Mouse (Mus musculus) midbrain, postnatal 0 days (tissue): ENCODE measurements around the gene Sema4c. TPM values are rescaled to one million over a fixed set of nuclear protein-coding genes. Genes with fewer than 3 reads are reported as not detected.

Source experiments
- ATAC-seq: fragments of 200-750 bp; cut with Nextera tagmentation; 2 replicates; pipeline ENCODE4 v1.8.0; 2017; ENCODE audit warnings: moderate number of reproducible peaks, mild to moderate bottlenecking, moderate TSS enrichment, moderate library complexity; ENCODE audit not compliant: low FRiP score
- DNase-seq: peaks from one replicate; pipeline ENCODE4 v3.0.0-alpha.2; 2015; ENCODE audit warnings: low spot score
- H3K27ac ChIP-seq: fragments of 300-500 bp; sonication (generic); 2 replicates; pipeline ENCODE4 v1.5.1; 2014; ENCODE audit warnings: low read depth, mild to moderate bottlenecking, low read length, mixed read lengths
- H3K27me3 ChIP-seq: fragments of 300-500 bp; sonication (generic); 2 replicates; pipeline ENCODE4 v1.6.1; 2014; ENCODE audit warnings: low read length, control low read depth, mixed read lengths; ENCODE audit not compliant: insufficient read depth
- H3K36me3 ChIP-seq: fragments of 300-500 bp; sonication (generic); 2 replicates; pipeline ENCODE4 v1.6.1; 2014; ENCODE audit warnings: low read length, control low read depth, mixed read lengths; ENCODE audit not compliant: insufficient read depth
- H3K4me1 ChIP-seq: fragments of 300-500 bp; sonication (generic); 2 replicates; pipeline ENCODE4 v1.6.1; 2014; ENCODE audit warnings: mild to moderate bottlenecking, control low read depth, antibody characterized with exemption, low read length, mixed read lengths; ENCODE audit not compliant: insufficient read depth
- H3K4me2 ChIP-seq: fragments of 300-500 bp; sonication (generic); 2 replicates; pipeline ENCODE4 v1.6.1; 2014; ENCODE audit warnings: low read depth, mild to moderate bottlenecking, low read length, mixed read lengths; ENCODE audit not compliant: poor library complexity, severe bottlenecking
- H3K4me3 ChIP-seq: fragments of 300-500 bp; sonication (generic); 2 replicates; pipeline ENCODE4 v1.5.1; 2014; ENCODE audit warnings: low read depth, mild to moderate bottlenecking, low read length, moderate library complexity
- H3K9ac ChIP-seq: fragments of 300-500 bp; sonication (generic); replicated peaks from 2 replicates; pipeline ENCODE4 v1.6.1; 2014; ENCODE audit warnings: mild to moderate bottlenecking, low read length, moderate library complexity, mixed read lengths; ENCODE audit not compliant: poor library complexity, severe bottlenecking
- H3K9me3 ChIP-seq: fragments of 300-500 bp; sonication (generic); 2 replicates; pipeline ENCODE4 v1.6.1; 2016; ENCODE audit warnings: low read length, control low read depth
- CTCF ChIP-seq: IDR thresholded peaks from 2 replicates; pipeline ENCODE4 v1.5.1; 2016; ENCODE audit warnings: antibody characterized with exemption, mild to moderate bottlenecking
- WGBS: fragments of 180-500 bp; shearing (Covaris S2); extraction: QIAGEN DNeasy Blood & Tissue Kit; methylation state at CpG from one replicate; pipeline ENCODE4 v1.1.7; 2014; 5-methylcytosine and 5-hydroxymethylcytosine counted together
- polyA plus RNA-seq: library from polyadenylated mRNA; unstranded; fragments of >200 nt; fragmentation: Nextera tagmentation; extraction: Ambion mirVana; gene quantifications from 2 replicates; pipeline ENCODE4 v1.2.1, GENCODE M21; 2015
- total RNA-seq: library from RNA; depleted of rRNA; stranded (reverse); fragments of >200 nt; gene quantifications from 2 replicates; pipeline ENCODE4 v1.2.3, GENCODE M21; 2014

The Sema4c gene
- total and polyA plus RNA-seq, 2 experiments from 2014 or later: 18.0 to 30.0 TPM

GRCm38 (mm10) chr1:36563197-36563596 is 5.0 kb upstream of the Sema4c start:
- peaks cover 6% of the 10 kb centered on the region; the same call in 1 of the 2 replicates for H3K4me1 ChIP-seq
- no peaks in the 10 kb centered on the region for H3K36me3 ChIP-seq
- no peak overlapping the region for H3K9ac ChIP-seq
- TF ChIP-seq CTCF: no peak
- H3K4me2 ChIP-seq: no peak overlapping the region
- no peak overlapping the region for H3K27ac ChIP-seq
- 93% methylated on average over 2 of the region's 2 CpGs for WGBS
- H3K27me3 ChIP-seq: no peaks in the 10 kb centered on the region
- DNase-seq (no peak), ATAC-seq (no peak)
- H3K9me3 ChIP-seq: no peaks in the 10 kb centered on the region
- no peak overlapping the region for H3K4me3 ChIP-seq

- Histone ChIP-seq H3K36me3 (no peaks in the 10 kb centered on the region), H3K9ac (no peak overlapping the region), H3K4me1 (peaks cover 6% of the 10 kb centered on the region; the same call in 1 of the 2 replicates), H3K9me3 (no peaks in the 10 kb centered on the region), H3K4me3 (no peak overlapping the region), H3K27me3 (no peaks in the 10 kb centered on the region), H3K4me2 (no peak overlapping the region), H3K27ac (no peak overlapping the region)
- no peak for TF ChIP-seq CTCF
- WGBS: 75% methylated on average over 4 of the region's 4 CpGs
- no peak for ATAC-seq
- no peak for DNase-seq
These were observed 4.2 kb upstream of the Sema4c start for GRCm38 (mm10) chr1:36562388-36562787.

- ATAC-seq: no peak
- TF ChIP-seq CTCF: no peak
- 69% methylated on average over 6 of the region's 6 CpGs for WGBS
These were observed 2.8 kb upstream of the Sema4c start for GRCm38 (mm10) chr1:36560903-36561302.

GRCm38 (mm10) chr1:36559888-36560287 is 1.7 kb upstream of the Sema4c start:
- 76% methylated on average over 5 of the region's 5 CpGs for WGBS
- no peak for ATAC-seq
- H3K4me3 ChIP-seq: no peak overlapping the region
- H3K4me2 ChIP-seq: no peak overlapping the region
- peaks cover 16% of the 10 kb centered on the region; the same call in 1 of the 2 replicates for H3K4me1 ChIP-seq
- H3K36me3 ChIP-seq: peaks cover 5% of the 10 kb centered on the region; the same call in 1 of the 2 replicates
- no peak overlapping the region for H3K9ac ChIP-seq
- no peaks in the 10 kb centered on the region for H3K27me3 ChIP-seq
- TF ChIP-seq CTCF: no peak
- no peaks in the 10 kb centered on the region for H3K9me3 ChIP-seq
- DNase-seq: no peak
- H3K27ac ChIP-seq: no peak overlapping the region

More at GRCm38 (mm10) chr1:36560903-36561302, 2.8 kb upstream of the Sema4c start:
- no peak overlapping the region for H3K27ac ChIP-seq
- H3K27me3 ChIP-seq: no peaks in the 10 kb centered on the region
- no peak for DNase-seq
- H3K9ac ChIP-seq: no peak overlapping the region
- no peaks in the 10 kb centered on the region for H3K9me3 ChIP-seq
- H3K4me2 ChIP-seq: no peak overlapping the region
- no peak overlapping the region for H3K4me3 ChIP-seq
- no peaks in the 10 kb centered on the region for H3K36me3 ChIP-seq
- peaks cover 6% of the 10 kb centered on the region; the same call in 1 of the 2 replicates for H3K4me1 ChIP-seq

- H3K9ac ChIP-seq: no peak overlapping the region
- DNase-seq (no peak), ATAC-seq (no peak)
- H3K4me1 ChIP-seq: peaks cover 19% of the 10 kb centered on the region; the same call in 1 of the 2 replicates
- H3K27ac ChIP-seq: no peak overlapping the region
- WGBS: 5% methylated on average over 4 of the region's 4 CpGs
- H3K27me3 ChIP-seq: no peaks in the 10 kb centered on the region
- peaks cover 10% of the 10 kb centered on the region for H3K36me3 ChIP-seq
- H3K4me2 ChIP-seq: no peak overlapping the region
- no peak overlapping the region for H3K4me3 ChIP-seq
- no peak for TF ChIP-seq CTCF
- H3K9me3 ChIP-seq: no peaks in the 10 kb centered on the region
These were observed 1.1 kb upstream of the Sema4c start for GRCm38 (mm10) chr1:36559256-36559655.

- Histone ChIP-seq H3K9me3 (no peaks in the 10 kb centered on the region), H3K27ac (peak overlapping the region; percentile 93), H3K9ac (peak overlapping the region; percentile 97), H3K4me2 (peak overlapping the region; percentile 96), H3K4me1 (peaks cover 19% of the 10 kb centered on the region; the same call in 1 of the 2 replicates), H3K27me3 (no peaks in the 10 kb centered on the region), H3K36me3 (peaks cover 28% of the 10 kb centered on the region), H3K4me3 (peak overlapping the region; percentile 94)
- no peak for TF ChIP-seq CTCF
- WGBS: 0% methylated on average over 35 of the region's 48 CpGs
- DNase-seq (peak; percentile 83), ATAC-seq (peak; percentile 69)
These were observed 615 bp downstream of the Sema4c start for GRCm38 (mm10) chr1:36557457-36558011.
